In genomic region chr17:87380681-87381080, GRCm38 (mm10) we compare ENCODE assay signal across 26 mouse cellular contexts. TPM values are rescaled to one million over a fixed set of nuclear protein-coding genes. Genes with fewer than 3 reads are reported as not detected.
DNase-seq lines count a peak whose midpoint lies in the region; ATAC-seq and TF ChIP-seq lines count a peak whose summit lies in the region.
"Had no signal": no experiment of that assay in that cellular context is flagged by ENCODE, and none has a peak within 500 bp of the region (broad histone marks: within the 10 kb centered on the region; RNA-seq: fewer than 3 reads in every experiment).

No protein-coding gene starts in this region.

- H3K4me1 ChIP-seq in heart, embryonic 10.5 days = peaks cover 49% of the 10 kb centered on the region
- H3K4me1 ChIP-seq in heart, embryonic 11.5 days (ENCODE audit: control insufficient read depth, insufficient read depth, low read length) = peaks cover 30% of the 10 kb centered on the region
- H3K4me1 ChIP-seq in lung, embryonic 14.5 days (ENCODE audit: insufficient read depth) = peaks cover 21% of the 10 kb centered on the region
- H3K4me1 ChIP-seq in cortical plate, adult 2 months (ENCODE audit: control insufficient read depth, insufficient read depth, low read length) = peaks cover 13% of the 10 kb centered on the region
- peaks cover 21% of the 10 kb centered on the region for H3K4me1 ChIP-seq in hindbrain, postnatal 0 days (ENCODE audit: insufficient read depth, low read length)

- no peaks in the 10 kb centered on the region for H3K36me3 ChIP-seq in heart, embryonic 10.5 days
- H3K36me3 ChIP-seq in heart, embryonic 11.5 days (ENCODE audit: control insufficient read depth, insufficient read depth, low read length) = no peaks in the 10 kb centered on the region
- no peaks in the 10 kb centered on the region for H3K36me3 ChIP-seq in lung, embryonic 14.5 days (ENCODE audit: insufficient read depth)
- H3K36me3 ChIP-seq in hindbrain, postnatal 0 days (ENCODE audit: insufficient read depth, low read length) = no peaks in the 10 kb centered on the region
- H3K36me3 ChIP-seq: heart, embryonic 13.5 days; midbrain, embryonic 15.5 days; neural tube, embryonic 15.5 days; stomach, embryonic 15.5 days had no signal

- no peak for TF ChIP-seq CTCF in lung, embryonic 14.5 days (IDR thresholded peaks at IDR 0.05; ENCODE audit: low read depth)
- TF ChIP-seq CTCF in cortical plate, adult 2 months (IDR thresholded peaks at IDR 0.05; ENCODE audit: extremely low read depth, insufficient read depth, low read length) = no peak
- TF ChIP-seq CTCF in hindbrain, postnatal 0 days (IDR thresholded peaks at IDR 0.05; ENCODE audit: low read depth) = no peak

- no peak overlapping the region for H3K4me3 ChIP-seq in heart, embryonic 10.5 days
- no peak overlapping the region for H3K4me3 ChIP-seq in heart, embryonic 11.5 days (ENCODE audit: low read depth, low read length)
- no peak overlapping the region for H3K4me3 ChIP-seq in lung, embryonic 14.5 days (ENCODE audit: low read depth, low read length)
- no peak overlapping the region for H3K4me3 ChIP-seq in cortical plate, adult 2 months (ENCODE audit: insufficient read depth, low read length)
- no peak overlapping the region for H3K4me3 ChIP-seq in hindbrain, postnatal 0 days (ENCODE audit: low read length)
- H3K4me3 ChIP-seq: forebrain, embryonic 13.5 days; heart, embryonic 13.5 days; midbrain, embryonic 15.5 days; neural tube, embryonic 15.5 days; stomach, embryonic 15.5 days had no signal

- H3K27me3 ChIP-seq in heart, embryonic 10.5 days (ENCODE audit: insufficient read depth, poor library complexity, severe bottlenecking) = no peaks in the 10 kb centered on the region
- H3K27me3 ChIP-seq in heart, embryonic 11.5 days (ENCODE audit: control insufficient read depth, insufficient read depth, low read length) = no peaks in the 10 kb centered on the region
- H3K27me3 ChIP-seq in lung, embryonic 14.5 days (ENCODE audit: insufficient read depth, low read length) = no peaks in the 10 kb centered on the region
- no peaks in the 10 kb centered on the region for H3K27me3 ChIP-seq in hindbrain, postnatal 0 days (ENCODE audit: insufficient read depth, low read length)
- H3K27me3 ChIP-seq: forebrain, embryonic 13.5 days; heart, embryonic 13.5 days; midbrain, embryonic 15.5 days; neural tube, embryonic 15.5 days; stomach, embryonic 15.5 days had no signal

- H3K9ac ChIP-seq in heart, embryonic 11.5 days (ENCODE audit: low read depth, low read length) = no peak overlapping the region
- H3K9ac ChIP-seq in lung, embryonic 14.5 days = no peak overlapping the region
- H3K9ac ChIP-seq in hindbrain, postnatal 0 days (replicated peaks; ENCODE audit: low read length) = no peak overlapping the region
- H3K9ac ChIP-seq: forebrain, embryonic 13.5 days; liver, postnatal 0 days; midbrain, embryonic 15.5 days; neural tube, embryonic 15.5 days; stomach, embryonic 15.5 days had no signal

- H3K27ac ChIP-seq in heart, embryonic 10.5 days = peak overlapping the region; percentile 88; the same call in 1 of the 2 replicates
- H3K27ac ChIP-seq in heart, embryonic 11.5 days (ENCODE audit: low read depth, low read length) = no peak overlapping the region
- H3K27ac ChIP-seq in lung, embryonic 14.5 days (ENCODE audit: low read depth) = peak overlapping the region; percentile 27; the same call in 1 of the 2 replicates
- 0 out of 2 replicates have a peak overlapping the region, but pooled peaks have one; percentile 39 for H3K27ac ChIP-seq in cortical plate, adult 2 months (ENCODE audit: insufficient read depth, low read length)
- H3K27ac ChIP-seq in hindbrain, postnatal 0 days = no peak overlapping the region
- H3K27ac ChIP-seq: forebrain, embryonic 13.5 days; heart, embryonic 13.5 days; midbrain, embryonic 15.5 days had no signal

- no peak for ATAC-seq in heart, embryonic 11.5 days (replicated peaks; ENCODE audit: insufficient number of reproducible peaks, low FRiP score, low TSS enrichment)
- no peak for ATAC-seq in lung, embryonic 14.5 days (ENCODE audit: insufficient read depth)
- ATAC-seq in hindbrain, postnatal 0 days = 0 out of 2 replicates have a peak, but pooled peaks have one; percentile 10
- ATAC-seq: forebrain, embryonic 13.5 days; inflammation-experienced regulatory T-cells, adult 6 months; liver, postnatal 0 days; midbrain, embryonic 15.5 days had no signal

- H3K9me3 ChIP-seq in heart, embryonic 10.5 days = no peaks in the 10 kb centered on the region
- H3K9me3 ChIP-seq in heart, embryonic 11.5 days (replicated peaks; ENCODE audit: control insufficient read depth, low read length) = no peaks in the 10 kb centered on the region
- H3K9me3 ChIP-seq in lung, embryonic 14.5 days (ENCODE audit: low read depth, low read length) = no peaks in the 10 kb centered on the region
- H3K9me3 ChIP-seq in hindbrain, postnatal 0 days (ENCODE audit: low read length) = no peaks in the 10 kb centered on the region
- H3K9me3 ChIP-seq: forebrain, embryonic 13.5 days; heart, embryonic 13.5 days; midbrain, embryonic 15.5 days; neural tube, embryonic 15.5 days; stomach, embryonic 15.5 days had no signal

- no peak for DNase-seq in heart, embryonic 10.5 days (ENCODE audit: low spot score)
- no peak for DNase-seq in lung, embryonic 14.5 days
- no peak for DNase-seq in lung, postnatal 4 days
- DNase-seq in hindbrain, postnatal 0 days (ENCODE audit: low spot score) = peak; percentile 31
- DNase-seq in adrenal gland, adult (ENCODE audit: inconsistent age in 2 of 2, low spot score in 1 of 2) = no peak
- DNase-seq: B cell, adult 2 months; cerebellum, adult 2 months; gastrocnemius, postnatal 36 days; kidney, adult 2 months; layer of hippocampus, postnatal 36 days; liver; liver, postnatal 0 days; right cerebral cortex, postnatal 14 days; thymus, adult 2 months had no signal

- TF ChIP-seq POLR2A in cortical plate, adult 2 months (IDR thresholded peaks at IDR 0.05; ENCODE audit: extremely low read depth, insufficient read depth, low read length) = no peak

- 90% methylated on average over 9 of the region's 9 CpGs for WGBS in heart, embryonic 10.5 days
- 90% methylated on average over 9 of the region's 9 CpGs for WGBS in heart, embryonic 11.5 days (ENCODE audit: insufficient replicate concordance)
- 82% methylated on average over 9 of the region's 9 CpGs for WGBS in lung, embryonic 14.5 days
- 53% methylated on average over 9 of the region's 9 CpGs for WGBS in hindbrain, postnatal 0 days

- no peak overlapping the region for H3K4me2 ChIP-seq in heart, embryonic 11.5 days
- no peak overlapping the region for H3K4me2 ChIP-seq in lung, embryonic 14.5 days
- H3K4me2 ChIP-seq in hindbrain, postnatal 0 days (ENCODE audit: low read depth, low read length) = no peak overlapping the region
- H3K4me2 ChIP-seq: forebrain, embryonic 13.5 days; heart, embryonic 13.5 days; midbrain, embryonic 15.5 days; neural tube, embryonic 15.5 days; stomach, embryonic 15.5 days had no signal

RNA-seq across cellular contexts. Expression of gene Stpg4, which starts 46.9 kb away (rescaled TPM):
- 0.52 TPM in 1 of 2 replicates, not detected in the other for polyA plus RNA-seq in heart, embryonic 10.5 days (2016; fragmentation: Nextera tagmentation; extraction: Ambion mirVana)
- not detected in 2 replicates for polyA plus RNA-seq in heart, embryonic 11.5 days (2014; fragmentation: Nextera tagmentation; extraction: Ambion mirVana)
- not detected in 2 replicates for polyA plus RNA-seq in lung, embryonic 14.5 days (2014; fragmentation: Nextera tagmentation; extraction: Ambion mirVana)
- not detected in 2 replicates for polyA plus RNA-seq in cortical plate, adult 2 months (2012; rRNA removed)
- 0.31 TPM in 1 of 2 replicates, not detected in the other for total RNA-seq in hindbrain, postnatal 0 days (2014; rRNA removed)
- not detected in 2 replicates for polyA plus RNA-seq in hindbrain, postnatal 0 days (2015; fragmentation: Nextera tagmentation; extraction: Ambion mirVana)
- total RNA-seq: adrenal gland, adult 18-20 months; gastrocnemius, postnatal 36 days; heart, postnatal 25 days; layer of hippocampus, postnatal 36 days; left cerebral cortex, postnatal 36 days had no signal
- polyA plus RNA-seq: cerebellum, adult 2 months; embryonic facial prominence, embryonic 11.5 days; forebrain, embryonic 13.5 days; kidney, adult 2 months; liver, postnatal 0 days; stomach, embryonic 15.5 days had no signal

Comparison
In these comparisons a context has a peak if more than half of its experiments do, and no peak if none do; other contexts are left out.
1. H3K27ac ChIP-seq: peak in heart, embryonic 10.5 days (single experiment), lung, embryonic 14.5 days (single experiment) and cortical plate, adult 2 months (single experiment); none in heart, embryonic 11.5 days (single experiment) and hindbrain, postnatal 0 days (single experiment).